Mouse (Mus musculus): ENCODE data around the gene Ifitm5. TPM values are rescaled to one million over a fixed set of nuclear protein-coding genes. Genes with fewer than 3 reads are reported as not detected.

Ifitm5 gene
- polyA plus RNA-seq, 1 experiment from 2014 or later, result 1.3 TPM

DNA sequence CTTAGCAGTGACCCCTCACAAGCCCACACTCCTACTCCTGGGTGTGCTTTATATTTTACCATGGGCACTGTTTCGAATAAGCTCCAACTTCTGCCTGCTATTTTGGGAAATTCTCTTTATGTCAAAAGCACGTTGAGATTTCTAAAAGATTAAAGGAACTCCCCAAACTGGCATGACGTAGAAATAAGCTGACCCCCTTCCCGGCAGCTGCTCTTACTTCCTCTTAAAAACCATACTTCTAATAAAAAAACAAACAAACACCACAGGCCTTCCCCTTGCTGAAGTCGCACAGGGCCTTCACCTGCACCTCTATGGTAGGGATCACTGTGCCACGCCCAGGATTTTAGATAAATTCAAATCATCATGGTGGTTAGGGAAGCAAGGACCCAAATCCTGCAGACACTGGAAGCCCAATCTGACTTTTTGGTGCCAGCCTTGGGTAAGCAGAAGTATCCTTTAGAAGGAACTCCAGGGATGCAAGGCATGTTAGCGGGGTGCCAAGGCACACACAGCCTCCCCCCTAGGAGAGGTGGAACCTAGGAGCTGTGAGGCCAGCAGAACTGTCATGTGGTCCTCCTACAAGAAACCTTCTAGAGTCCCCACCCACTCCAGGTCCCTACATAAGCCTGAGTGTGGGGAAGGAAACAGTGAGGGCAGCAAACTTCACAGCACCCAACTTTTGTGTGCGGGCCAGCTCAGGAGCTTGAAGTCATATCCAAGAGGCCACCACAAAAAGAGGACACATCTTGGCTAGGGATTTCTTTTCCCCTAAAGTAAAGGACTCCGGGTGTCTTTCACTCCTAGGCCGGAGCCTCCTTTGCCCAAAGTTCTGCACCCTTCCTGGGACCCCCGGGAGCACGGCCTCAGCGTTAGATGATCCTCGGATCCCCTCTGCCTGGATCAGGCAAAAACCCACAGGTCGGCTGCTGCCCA is 4.0 kb upstream of the Ifitm5 start:
- WGBS, result 40% methylated on average over 15 of the region's 15 CpGs
- no peak for TF ChIP-seq CTCF (IDR thresholded peaks at IDR 0.05; ENCODE audit: low read depth)
- peaks cover 13% of the 10 kb centered on the region for H3K36me3 ChIP-seq (ENCODE audit: insufficient read depth)
- ATAC-seq (ENCODE audit: insufficient read depth) (no peak), DNase-seq (no peak)
- peak overlapping the region; percentile 60 for H3K4me3 ChIP-seq (ENCODE audit: low read depth, low read length)
- H3K9me3 ChIP-seq (ENCODE audit: low read depth, low read length), result no peaks in the 10 kb centered on the region
- peak overlapping the region; percentile 90 for H3K4me2 ChIP-seq
- H3K27me3 ChIP-seq (ENCODE audit: insufficient read depth, low read length), result no peaks in the 10 kb centered on the region
- peaks cover 20% of the 10 kb centered on the region for H3K4me1 ChIP-seq (ENCODE audit: insufficient read depth)
- peak overlapping the region; percentile 44; the same call in 1 of the 2 replicates for H3K27ac ChIP-seq (ENCODE audit: low read depth)
- peak overlapping the region; percentile 67 for H3K9ac ChIP-seq

DNA sequence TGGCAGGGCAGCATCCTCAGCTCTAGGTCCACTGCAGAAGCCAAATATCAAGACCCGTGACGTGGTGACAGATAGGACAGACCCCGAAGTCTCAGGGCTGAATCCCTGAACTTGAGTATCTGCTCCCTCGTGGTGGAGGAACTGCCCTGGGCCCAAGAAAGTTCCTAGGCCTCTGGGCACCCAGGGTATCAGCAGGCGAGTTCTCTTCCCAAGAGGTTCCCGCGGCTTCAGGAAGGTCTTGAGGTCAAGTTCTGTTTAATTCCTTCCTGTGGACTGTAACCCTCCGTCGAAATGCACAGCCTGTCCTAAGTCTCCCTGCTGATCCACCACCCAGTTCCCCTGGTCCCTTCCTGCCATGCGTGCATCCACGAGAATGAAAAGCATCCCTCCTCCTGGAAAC is 3.0 kb upstream of the Ifitm5 start:
- H3K27ac ChIP-seq (ENCODE audit: low read depth), result no peak overlapping the region
- no peaks in the 10 kb centered on the region for H3K9me3 ChIP-seq (ENCODE audit: low read depth, low read length)
- ATAC-seq (ENCODE audit: insufficient read depth) (no peak), DNase-seq (no peak)
- H3K4me3 ChIP-seq (ENCODE audit: low read depth, low read length), result no peak overlapping the region
- peak overlapping the region; percentile 90 for H3K4me2 ChIP-seq
- peaks cover 22% of the 10 kb centered on the region for H3K36me3 ChIP-seq (ENCODE audit: insufficient read depth)
- TF ChIP-seq CTCF (IDR thresholded peaks at IDR 0.05; ENCODE audit: low read depth), result no peak
- H3K4me1 ChIP-seq (ENCODE audit: insufficient read depth), result peaks cover 20% of the 10 kb centered on the region
- no peak overlapping the region for H3K9ac ChIP-seq
- 68% methylated on average over 11 of the region's 11 CpGs for WGBS
- H3K27me3 ChIP-seq (ENCODE audit: insufficient read depth, low read length), result no peaks in the 10 kb centered on the region

- Histone ChIP-seq H3K4me2 (no peak overlapping the region), H3K4me3 (ENCODE audit: low read depth, low read length) (no peak overlapping the region), H3K4me1 (ENCODE audit: insufficient read depth) (peaks cover 20% of the 10 kb centered on the region), H3K9ac (no peak overlapping the region), H3K27ac (ENCODE audit: low read depth) (no peak overlapping the region), H3K36me3 (ENCODE audit: insufficient read depth) (peaks cover 29% of the 10 kb centered on the region), H3K9me3 (ENCODE audit: low read depth, low read length) (no peaks in the 10 kb centered on the region), H3K27me3 (ENCODE audit: insufficient read depth, low read length) (no peaks in the 10 kb centered on the region)
- ATAC-seq (ENCODE audit: insufficient read depth) (no peak), DNase-seq (no peak)
- WGBS, result 61% methylated on average over 7 of the region's 7 CpGs
- TF ChIP-seq CTCF (IDR thresholded peaks at IDR 0.05; ENCODE audit: low read depth), result no peak
Measured at GRCm38 (mm10) chr7:140952441-140952840, 2.4 kb upstream of the Ifitm5 start.

DNA sequence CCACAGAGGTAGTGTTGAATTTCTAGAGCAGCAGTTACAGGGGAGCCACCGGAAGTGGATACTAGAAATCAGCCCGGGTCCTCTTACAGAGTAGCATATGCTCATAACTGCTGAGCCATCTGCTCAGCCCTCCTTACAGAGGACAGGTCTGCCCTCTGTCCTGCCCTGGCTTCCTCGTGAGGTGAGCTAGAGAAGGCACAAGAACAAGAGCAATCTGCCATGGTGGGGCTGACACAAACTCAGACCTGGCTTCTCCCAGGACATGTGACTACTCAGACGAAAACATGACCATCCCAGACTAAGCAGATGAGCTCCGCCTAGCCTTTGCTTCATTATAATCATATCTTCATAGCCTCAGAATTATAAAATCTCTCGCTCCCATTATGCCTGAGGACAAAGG is 1.7 kb upstream of the Ifitm5 start:
- peaks cover 20% of the 10 kb centered on the region for H3K4me1 ChIP-seq (ENCODE audit: insufficient read depth)
- DNase-seq (no peak), ATAC-seq (ENCODE audit: insufficient read depth) (no peak)
- H3K27ac ChIP-seq (ENCODE audit: low read depth), result no peak overlapping the region
- 72% methylated on average over 6 of the region's 6 CpGs for WGBS
- no peak overlapping the region for H3K9ac ChIP-seq
- H3K4me2 ChIP-seq, result no peak overlapping the region
- no peak for TF ChIP-seq CTCF (IDR thresholded peaks at IDR 0.05; ENCODE audit: low read depth)
- H3K4me3 ChIP-seq (ENCODE audit: low read depth, low read length), result no peak overlapping the region
- H3K9me3 ChIP-seq (ENCODE audit: low read depth, low read length), result no peaks in the 10 kb centered on the region
- H3K27me3 ChIP-seq (ENCODE audit: insufficient read depth, low read length), result no peaks in the 10 kb centered on the region
- H3K36me3 ChIP-seq (ENCODE audit: insufficient read depth), result peaks cover 34% of the 10 kb centered on the region

GRCm38 (mm10) chr7:140951051-140951450 is 960 bp upstream of the Ifitm5 start:
- 34% methylated on average over 8 of the region's 8 CpGs for WGBS
- Histone ChIP-seq H3K36me3 (ENCODE audit: insufficient read depth) (peaks cover 41% of the 10 kb centered on the region), H3K4me1 (ENCODE audit: insufficient read depth) (peaks cover 13% of the 10 kb centered on the region), H3K27ac (ENCODE audit: low read depth) (peak overlapping the region; percentile 9; the same call in 1 of the 2 replicates), H3K9me3 (ENCODE audit: low read depth, low read length) (no peaks in the 10 kb centered on the region), H3K9ac (no peak overlapping the region), H3K4me3 (ENCODE audit: low read depth, low read length) (no peak overlapping the region), H3K27me3 (ENCODE audit: insufficient read depth, low read length) (no peaks in the 10 kb centered on the region), H3K4me2 (no peak overlapping the region; the same call in 1 of the 2 replicates)
- TF ChIP-seq CTCF (IDR thresholded peaks at IDR 0.05; ENCODE audit: low read depth), result no peak
- ATAC-seq (ENCODE audit: insufficient read depth), result no peak
- DNase-seq, result peak; percentile 61

- no peaks in the 10 kb centered on the region for H3K27me3 ChIP-seq (ENCODE audit: insufficient read depth, low read length)
- WGBS, result 86% methylated on average over 6 of the region's 6 CpGs
Measured at GRCm38 (mm10) chr7:140949255-140949654, 836 bp downstream of the Ifitm5 start.

GRCm38 (mm10) chr7:140948161-140948560 is 1.9 kb downstream of the Ifitm5 start:
- no peaks in the 10 kb centered on the region for H3K9me3 ChIP-seq (ENCODE audit: low read depth, low read length)
- WGBS, result 78% methylated on average over 8 of the region's 8 CpGs
- no peak for ATAC-seq (ENCODE audit: insufficient read depth)

More at GRCm38 (mm10) chr7:140949255-140949654, 836 bp downstream of the Ifitm5 start:
- Histone ChIP-seq H3K4me1 (ENCODE audit: insufficient read depth) (peaks cover 7% of the 10 kb centered on the region; the same call in 1 of the 2 replicates), H3K36me3 (ENCODE audit: insufficient read depth) (peaks cover 55% of the 10 kb centered on the region), H3K9ac (no peak overlapping the region), H3K9me3 (ENCODE audit: low read depth, low read length) (no peaks in the 10 kb centered on the region), H3K4me2 (no peak overlapping the region), H3K27ac (ENCODE audit: low read depth) (no peak overlapping the region), H3K4me3 (ENCODE audit: low read depth, low read length) (no peak overlapping the region)
- no peak for TF ChIP-seq CTCF (IDR thresholded peaks at IDR 0.05; ENCODE audit: low read depth)
- DNase-seq, result no peak
- no peak for ATAC-seq (ENCODE audit: insufficient read depth)

More at GRCm38 (mm10) chr7:140948161-140948560, 1.9 kb downstream of the Ifitm5 start:
- Histone ChIP-seq H3K4me1 (ENCODE audit: insufficient read depth) (0 out of 2 replicates have a peak, but pooled peaks cover 3% of the 10 kb centered on the region), H3K9ac (no peak overlapping the region), H3K27me3 (ENCODE audit: insufficient read depth, low read length) (no peaks in the 10 kb centered on the region), H3K4me2 (no peak overlapping the region), H3K36me3 (ENCODE audit: insufficient read depth) (peaks cover 55% of the 10 kb centered on the region), H3K4me3 (ENCODE audit: low read depth, low read length) (no peak overlapping the region), H3K27ac (ENCODE audit: low read depth) (no peak overlapping the region)
- TF ChIP-seq CTCF (IDR thresholded peaks at IDR 0.05; ENCODE audit: low read depth), result no peak
- DNase-seq, result no peak
